Mouse (Mus musculus) hindbrain, embryonic 10.5 days (tissue): ENCODE measurements around the gene Hs2st1. TPM values are rescaled to one million over a fixed set of nuclear protein-coding genes. Genes with fewer than 3 reads are reported as not detected.
"Not testable (repeated sequence)": the region's sequence is repeated elsewhere in the genome, so short reads cannot be mapped to it uniquely, and the experiment has no call there.

Source experiments
- DNase-seq: peaks from one replicate; pipeline ENCODE4 v3.0.0-alpha.2; 2017; ENCODE audit warnings: low spot score
- H3K27ac ChIP-seq: fragments of 300-500 bp; sonication (generic); 2 replicates; pipeline ENCODE4 v1.5.1; 2016; ENCODE audit warnings: mild to moderate bottlenecking, moderate library complexity
- H3K27me3 ChIP-seq: fragments of 300-500 bp; sonication (generic); 2 replicates; pipeline ENCODE4 v1.6.1; 2016; ENCODE audit warnings: mild to moderate bottlenecking; ENCODE audit not compliant: poor library complexity, insufficient read depth, severe bottlenecking
- H3K36me3 ChIP-seq: fragments of 300-500 bp; sonication (generic); 2 replicates; pipeline ENCODE4 v1.6.1; 2016; ENCODE audit warnings: mild to moderate bottlenecking, moderate library complexity
- H3K4me1 ChIP-seq: fragments of 300-500 bp; sonication (generic); replicated peaks from 2 replicates; pipeline ENCODE4 v1.6.1; 2016; ENCODE audit warnings: mild to moderate bottlenecking
- H3K4me3 ChIP-seq: fragments of 300-500 bp; sonication (generic); 2 replicates; pipeline ENCODE4 v1.5.1; 2016; ENCODE audit warnings: mild to moderate bottlenecking, moderate library complexity
- H3K9me3 ChIP-seq: fragments of 300-500 bp; sonication (generic); 2 replicates; pipeline ENCODE4 v1.6.1; 2016; ENCODE audit warnings: mild to moderate bottlenecking, moderate library complexity
- WGBS: fragments of 180-500 bp; shearing (Covaris S2); methylation state at CpG from one replicate; pipeline ENCODE4 v1.1.7; 2016; 5-methylcytosine and 5-hydroxymethylcytosine counted together
- polyA plus RNA-seq: library from polyadenylated mRNA; unstranded; fragments of >200 nt; fragmentation: Nextera tagmentation; extraction: Ambion mirVana; gene quantifications from 2 replicates; pipeline ENCODE4 v1.2.1, GENCODE M21; 2016

Gene Hs2st1
- 12.6 and 13.3 TPM in 2 replicates for polyA plus RNA-seq

DNA sequence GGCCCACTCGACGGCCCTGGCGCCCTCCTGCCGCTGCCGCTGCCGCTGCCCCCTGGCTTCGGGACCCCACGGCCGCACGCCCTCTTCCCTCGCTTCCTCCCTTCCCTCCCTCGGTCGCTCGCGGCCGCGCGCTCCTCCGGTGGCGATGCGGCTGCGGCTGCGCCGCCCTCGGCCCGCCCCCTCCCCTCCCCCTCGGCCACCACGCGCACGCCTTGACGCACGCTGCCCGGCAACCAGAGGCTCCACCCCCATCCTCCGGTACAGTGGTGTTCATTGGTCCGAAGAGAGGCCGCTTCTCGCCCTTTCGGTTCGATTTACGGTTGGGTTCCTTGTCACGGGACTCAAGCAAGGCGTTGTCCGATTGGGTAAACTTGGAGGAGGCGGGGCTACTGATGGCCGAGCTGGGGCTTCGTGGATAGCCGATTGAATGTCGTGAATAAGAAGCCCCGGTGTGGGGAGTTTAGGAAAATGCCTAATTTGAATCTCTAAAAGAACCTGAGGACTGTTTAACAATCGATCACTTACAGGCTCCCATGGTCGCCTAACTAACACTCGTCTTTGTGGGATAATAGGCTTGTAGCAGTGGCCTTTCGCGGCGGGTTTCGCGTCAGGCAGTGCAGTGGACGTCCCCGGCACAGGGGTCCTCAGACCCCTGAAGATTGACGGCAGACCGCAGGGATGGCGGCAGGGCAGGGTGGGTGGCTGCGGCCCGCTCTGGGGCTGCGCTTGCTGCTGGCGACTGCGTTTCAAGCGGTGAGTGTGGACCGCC lies at the start of gene Hs2st1, which contains the start of gene Selenof:
TSS of gene Hs2st1 (minus strand) at position 135 of the 769 bp plus-strand sequence.
TSS of gene Selenof (plus strand) at position 258 of the 769 bp plus-strand sequence.
- WGBS: under 1% methylated on average over 68 of the region's 69 CpGs
- DNase-seq: peak; percentile 98
- peaks cover 33% of the 10 kb centered on the region for H3K4me1 ChIP-seq

DNA sequence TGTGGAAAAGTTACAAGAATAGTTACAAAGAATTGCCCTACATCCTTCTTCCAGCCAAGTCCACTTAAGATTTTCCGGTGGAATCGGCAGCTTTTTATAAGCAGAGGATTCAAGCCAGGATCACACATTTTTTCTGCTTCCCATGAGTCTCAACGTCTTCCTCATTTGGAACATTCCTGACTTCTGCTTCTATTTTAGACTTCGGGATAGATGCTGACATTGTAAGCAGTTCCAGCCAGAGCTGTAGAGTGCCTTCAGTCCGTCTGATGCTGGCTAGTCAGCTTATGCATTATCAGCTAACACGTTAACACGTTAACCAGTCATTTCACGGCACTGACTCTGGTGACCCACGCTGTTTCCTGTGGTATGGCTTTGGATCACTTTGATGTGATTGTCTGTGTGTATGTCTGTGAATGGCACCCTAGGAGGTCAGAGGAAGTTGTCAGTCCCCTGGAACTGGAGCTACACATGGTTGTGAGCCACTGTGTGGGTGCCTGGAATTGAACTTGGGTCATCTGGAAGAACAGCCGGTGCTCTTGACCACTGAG lies 47.7 kb upstream of the Hs2st1 start:
- Histone ChIP-seq H3K27me3 (no peaks in the 10 kb centered on the region), H3K4me1 (peaks cover 20% of the 10 kb centered on the region), H3K36me3 (no peaks in the 10 kb centered on the region), H3K9me3 (peaks cover 3% of the 10 kb centered on the region; the same call in 1 of the 2 replicates), H3K4me3 (no peak overlapping the region), H3K27ac (no peak overlapping the region; the same call in 1 of the 2 replicates)
- 88% methylated on average over 10 of the region's 10 CpGs for whole genome bisulfite sequencing
- no peak for DNase-seq

More for the DNA sequence above, at the start of gene Hs2st1, which contains the start of gene Selenof:
- no peaks in the 10 kb centered on the region for H3K27me3 ChIP-seq
- peak within 1 kb of the TSS; percentile 95 for H3K27ac ChIP-seq
- H3K9me3 ChIP-seq: no peaks in the 10 kb centered on the region
- H3K36me3 ChIP-seq: peaks cover 23% of the 10 kb centered on the region
- peak within 1 kb of the TSS; percentile 93 for H3K4me3 ChIP-seq

DNA sequence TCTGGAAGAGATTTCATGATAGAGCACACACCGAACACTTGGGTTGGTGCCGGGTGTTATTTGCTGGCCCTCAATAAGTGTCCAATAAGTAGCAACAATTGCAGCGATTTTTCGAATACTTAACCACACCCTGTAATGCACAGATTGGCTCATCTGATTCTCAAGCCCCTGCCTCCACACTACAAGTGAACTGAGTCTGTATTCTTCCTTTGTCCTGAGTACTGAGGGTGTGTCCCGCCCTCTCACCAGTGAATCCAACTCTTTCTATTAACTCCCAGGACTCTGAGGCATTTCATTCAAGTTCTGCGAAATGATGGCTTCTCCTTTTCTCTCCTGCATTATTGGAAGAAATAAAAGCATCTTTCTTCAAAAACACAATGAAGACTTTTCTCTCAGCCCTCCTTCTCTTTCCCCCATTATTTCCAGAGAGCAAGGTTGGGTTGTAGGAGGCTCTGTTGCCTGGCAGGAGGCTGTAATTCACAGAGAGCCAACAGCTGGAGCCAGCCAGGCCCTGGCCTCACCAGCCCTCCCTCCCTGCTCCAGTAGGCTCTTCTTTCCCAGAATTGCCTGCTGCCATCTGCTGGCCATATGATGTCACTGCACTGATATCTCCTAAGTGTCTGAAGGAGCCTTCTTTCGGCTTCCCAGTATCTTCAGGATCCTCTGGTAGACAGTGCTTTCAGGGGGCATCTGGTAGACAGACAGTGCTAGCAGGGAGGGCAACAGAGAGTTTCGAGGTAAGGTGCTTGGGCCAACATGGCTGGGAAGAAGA lies 46.9 kb upstream of the Hs2st1 start:
- Histone ChIP-seq H3K36me3 (no peaks in the 10 kb centered on the region), H3K27ac (peak overlapping the region; percentile 71), H3K4me3 (no peak overlapping the region), H3K4me1 (peaks cover 27% of the 10 kb centered on the region), H3K9me3 (peaks cover 3% of the 10 kb centered on the region; the same call in 1 of the 2 replicates), H3K27me3 (no peaks in the 10 kb centered on the region)
- peak; percentile 83 for DNase-seq
- 50% methylated on average over 8 of the region's 8 CpGs for WGBS

DNA sequence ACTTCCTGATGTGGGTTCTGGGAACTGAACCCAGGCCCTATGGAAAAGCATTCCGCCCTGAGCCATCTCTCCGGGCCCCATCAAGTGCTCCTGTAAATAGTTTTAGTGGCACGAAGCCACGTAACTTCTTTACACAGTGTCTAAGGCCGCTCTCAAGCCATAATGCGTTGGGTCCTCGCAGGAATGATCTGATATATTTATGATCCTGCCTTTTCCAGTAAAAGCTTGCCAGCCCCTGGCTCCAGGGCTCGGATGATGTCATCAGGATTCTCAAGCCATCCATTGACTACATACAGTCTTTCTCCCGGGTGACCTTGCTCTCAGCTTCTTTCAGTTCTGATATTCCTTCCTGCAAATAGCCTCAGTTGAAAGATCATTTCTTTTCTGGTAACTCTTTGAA lies 45.5 kb upstream of the Hs2st1 start:
- no peaks in the 10 kb centered on the region for H3K36me3 ChIP-seq
- H3K4me1 ChIP-seq: peaks cover 38% of the 10 kb centered on the region
- H3K27ac ChIP-seq: 0 out of 2 replicates have a peak overlapping the region, but pooled peaks have one; percentile 17
- H3K4me3 ChIP-seq: no peak overlapping the region
- peaks cover 3% of the 10 kb centered on the region; the same call in 1 of the 2 replicates for H3K9me3 ChIP-seq
- DNase-seq: no peak
- no peaks in the 10 kb centered on the region for H3K27me3 ChIP-seq
- 95% methylated on average over 9 of the region's 9 CpGs for WGBS

DNA sequence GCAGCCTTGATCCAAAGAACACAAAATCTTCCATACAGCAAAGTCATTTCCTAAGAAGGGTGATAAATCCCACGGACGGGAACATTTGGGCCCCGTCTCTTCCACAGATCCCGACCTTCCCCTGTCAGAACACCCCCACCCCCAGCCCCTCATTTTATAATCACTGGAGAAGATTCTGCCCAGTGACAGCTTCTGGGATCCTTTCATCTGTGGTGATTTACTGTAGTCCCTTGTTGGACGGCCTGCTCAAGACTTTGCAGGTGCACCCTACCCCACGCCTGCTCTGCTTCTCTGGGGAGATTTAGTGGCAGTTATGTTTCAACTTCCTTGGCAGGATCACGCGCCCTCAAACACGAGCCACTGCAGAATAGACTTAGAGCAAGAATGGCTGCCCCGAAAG lies 44.7 kb upstream of the Hs2st1 start:
- 92% methylated on average over 10 of the region's 10 CpGs for WGBS
- Histone ChIP-seq H3K36me3 (no peaks in the 10 kb centered on the region), H3K9me3 (peaks cover 3% of the 10 kb centered on the region; the same call in 1 of the 2 replicates), H3K4me1 (peaks cover 39% of the 10 kb centered on the region), H3K27ac (no peak overlapping the region), H3K4me3 (no peak overlapping the region), H3K27me3 (no peaks in the 10 kb centered on the region)
- no peak for DNase-seq

DNA sequence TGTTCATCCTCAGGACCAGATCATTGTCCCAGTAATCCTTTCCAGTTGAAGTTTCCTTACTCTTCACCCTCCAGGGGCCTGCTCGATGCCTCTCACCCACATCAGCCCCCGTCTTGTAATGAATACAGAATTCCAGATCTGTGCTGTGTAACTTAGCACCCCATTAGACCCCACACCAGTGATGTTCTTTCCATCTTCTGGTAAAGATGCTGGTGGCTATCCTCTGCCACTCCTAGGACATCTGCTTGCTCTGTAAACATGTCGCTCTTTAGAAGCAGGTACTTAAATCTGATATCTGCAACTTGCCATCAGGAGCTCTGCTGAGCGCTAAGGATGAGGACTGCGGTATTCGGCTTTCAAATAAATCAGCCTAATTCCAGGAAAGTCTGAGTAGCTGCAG lies 44.3 kb upstream of the Hs2st1 start:
- Histone ChIP-seq H3K9me3 (peaks cover 3% of the 10 kb centered on the region; the same call in 1 of the 2 replicates), H3K27ac (no peak overlapping the region), H3K27me3 (no peaks in the 10 kb centered on the region), H3K36me3 (no peaks in the 10 kb centered on the region), H3K4me3 (no peak overlapping the region), H3K4me1 (peaks cover 39% of the 10 kb centered on the region)
- no peak for DNase-seq
- WGBS: 95% methylated on average over 6 of the region's 6 CpGs

DNA sequence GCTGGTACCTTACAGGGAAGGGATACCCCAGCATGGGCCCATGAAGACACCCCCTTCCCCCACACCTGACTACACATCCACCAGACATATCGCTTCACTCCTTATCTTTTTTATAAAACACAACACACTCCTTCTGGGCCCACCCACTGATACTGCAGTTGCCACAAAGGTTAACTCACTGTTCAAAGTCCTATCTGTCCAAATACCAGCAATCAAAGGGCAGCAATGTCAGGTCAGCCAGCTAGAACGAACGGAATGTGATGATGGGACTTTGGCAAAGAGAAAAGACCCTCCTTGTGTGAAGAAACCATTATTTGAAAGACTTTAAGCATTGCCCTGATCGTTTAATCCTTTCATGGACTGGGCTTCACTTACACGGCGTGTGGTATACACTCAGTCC lies 42.4 kb upstream of the Hs2st1 start:
- no peaks in the 10 kb centered on the region for H3K9me3 ChIP-seq
- WGBS: 74% methylated on average over 6 of the region's 6 CpGs
- no peak for DNase-seq
- no peaks in the 10 kb centered on the region for H3K36me3 ChIP-seq
- H3K27me3 ChIP-seq: no peaks in the 10 kb centered on the region
- H3K4me1 ChIP-seq: peaks cover 36% of the 10 kb centered on the region
- H3K4me3 ChIP-seq: no peak overlapping the region
- H3K27ac ChIP-seq: 0 out of 2 replicates have a peak overlapping the region, but pooled peaks have one; percentile 35

DNA sequence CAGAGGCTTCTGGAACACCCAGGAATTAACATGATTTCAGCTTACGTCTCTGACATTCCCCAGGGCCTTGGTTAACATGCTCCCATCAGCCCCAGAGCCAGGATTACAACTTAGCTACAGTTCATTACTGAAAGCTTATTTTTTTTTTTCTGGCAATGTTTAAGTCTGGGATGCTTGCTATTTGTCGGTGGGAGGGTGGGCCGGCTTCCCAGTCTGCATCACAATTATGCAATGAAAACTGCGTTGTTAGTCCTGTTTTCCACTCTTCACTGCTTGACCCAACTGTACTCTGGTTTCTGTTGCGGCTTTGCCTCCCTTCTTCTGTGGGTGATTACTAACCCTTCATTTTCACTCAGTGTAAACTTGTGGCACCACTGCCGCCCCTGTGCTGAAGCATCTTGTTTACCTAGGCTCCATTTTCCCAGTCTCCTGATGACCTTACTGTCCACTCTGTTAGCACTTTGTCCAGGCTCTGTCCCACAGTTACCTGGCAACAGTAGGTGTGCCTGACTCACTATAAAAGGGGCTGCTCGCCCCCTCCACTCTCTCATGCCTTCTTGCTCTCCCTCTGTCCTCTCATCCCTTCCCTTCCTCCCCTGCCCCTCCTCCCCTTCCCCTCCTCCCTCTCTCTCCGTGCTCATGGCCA lies 41.8 kb upstream of the Hs2st1 start:
- no peaks in the 10 kb centered on the region for H3K27me3 ChIP-seq
- no peaks in the 10 kb centered on the region for H3K36me3 ChIP-seq
- no peaks in the 10 kb centered on the region for H3K9me3 ChIP-seq
- WGBS: 60% methylated on average over 8 of the region's 8 CpGs
- no peak for DNase-seq
- H3K27ac ChIP-seq: 0 out of 2 replicates have a peak overlapping the region, but pooled peaks have one; percentile 35
- peaks cover 29% of the 10 kb centered on the region; the same call in 1 of the 2 replicates for H3K4me1 ChIP-seq
- no peak overlapping the region for H3K4me3 ChIP-seq

DNA sequence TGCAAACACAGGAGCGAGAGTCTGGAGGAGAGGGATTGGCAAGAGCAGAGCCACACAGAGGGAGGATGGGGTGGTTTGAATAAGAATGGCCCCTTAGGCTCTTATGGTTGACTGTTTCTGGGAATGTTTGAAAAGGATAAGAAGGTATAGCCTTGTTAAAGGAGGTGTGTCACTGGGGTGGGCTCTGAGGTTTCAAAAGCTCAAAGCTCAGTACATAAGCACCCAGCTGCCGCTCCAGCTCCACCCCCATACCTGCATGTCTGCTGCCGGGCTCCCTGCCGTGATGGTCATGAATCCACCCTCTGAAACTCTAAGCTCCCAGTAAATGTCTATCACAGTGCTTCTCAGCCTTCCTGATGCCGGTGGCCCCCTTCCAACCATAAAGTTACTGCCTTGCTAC lies 40.8 kb upstream of the Hs2st1 start:
- Histone ChIP-seq H3K27me3 (no peaks in the 10 kb centered on the region), H3K9me3 (no peaks in the 10 kb centered on the region), H3K4me1 (peaks cover 19% of the 10 kb centered on the region; the same call in 1 of the 2 replicates), H3K27ac (no peak overlapping the region), H3K36me3 (no peaks in the 10 kb centered on the region), H3K4me3 (no peak overlapping the region)
- WGBS: 42% methylated on average over 5 of the region's 5 CpGs
- no peak for DNase-seq

DNA sequence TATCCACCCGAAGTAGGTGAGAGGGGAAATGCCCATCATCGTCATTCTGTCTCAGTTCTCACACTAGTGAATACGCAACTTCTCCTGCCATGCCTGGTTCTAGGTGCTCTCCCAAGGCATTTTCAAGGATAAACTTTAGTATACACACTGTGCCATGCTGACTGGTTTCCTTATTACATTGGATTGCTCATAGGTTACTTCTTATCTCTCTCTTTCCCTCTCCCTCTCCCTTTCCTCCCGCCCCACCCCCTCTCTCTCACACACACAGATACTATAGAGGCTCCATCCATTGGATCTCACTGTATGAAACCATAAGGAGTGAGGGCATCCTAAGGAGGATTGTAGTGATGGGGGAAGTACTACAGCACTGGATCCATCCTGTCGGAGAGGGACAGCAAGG lies 38.1 kb upstream of the Hs2st1 start:
- WGBS: 92% methylated on average over 5 of the region's 5 CpGs

DNA sequence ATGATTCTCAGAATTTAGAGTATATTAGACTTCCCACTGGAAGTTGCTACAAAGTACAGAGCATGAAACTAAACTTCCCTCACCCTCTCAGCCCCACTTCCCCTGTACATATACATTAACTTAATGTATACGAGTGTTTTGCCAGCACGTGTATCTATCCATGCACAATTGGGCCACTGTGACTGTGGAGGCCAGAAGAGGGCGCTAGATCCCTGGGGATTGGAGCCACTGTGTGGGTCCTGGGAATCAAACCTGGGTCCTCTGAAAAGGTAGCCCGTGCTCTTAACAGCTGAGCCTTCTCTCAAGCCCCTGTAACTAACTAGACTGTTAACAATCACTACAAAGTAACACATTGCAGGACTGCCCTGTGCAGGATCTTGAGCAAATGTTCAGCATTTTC lies 36.5 kb upstream of the Hs2st1 start:
- Histone ChIP-seq H3K9me3 (no peaks in the 10 kb centered on the region), H3K27me3 (no peaks in the 10 kb centered on the region), H3K4me1 (peaks cover 10% of the 10 kb centered on the region; the same call in 1 of the 2 replicates), H3K4me3 (no peak overlapping the region), H3K36me3 (peaks cover 3% of the 10 kb centered on the region; the same call in 1 of the 2 replicates), H3K27ac (no peak overlapping the region)
- 74% methylated on average over 4 of the region's 4 CpGs for WGBS
- no peak for DNase-seq

More for the DNA sequence above, 38.1 kb upstream of the Hs2st1 start:
- Histone ChIP-seq H3K27me3 (no peaks in the 10 kb centered on the region), H3K27ac (no peak overlapping the region), H3K9me3 (no peaks in the 10 kb centered on the region), H3K4me1 (peaks cover 18% of the 10 kb centered on the region; the same call in 1 of the 2 replicates), H3K36me3 (no peaks in the 10 kb centered on the region), H3K4me3 (no peak overlapping the region)
- DNase-seq: no peak

DNA sequence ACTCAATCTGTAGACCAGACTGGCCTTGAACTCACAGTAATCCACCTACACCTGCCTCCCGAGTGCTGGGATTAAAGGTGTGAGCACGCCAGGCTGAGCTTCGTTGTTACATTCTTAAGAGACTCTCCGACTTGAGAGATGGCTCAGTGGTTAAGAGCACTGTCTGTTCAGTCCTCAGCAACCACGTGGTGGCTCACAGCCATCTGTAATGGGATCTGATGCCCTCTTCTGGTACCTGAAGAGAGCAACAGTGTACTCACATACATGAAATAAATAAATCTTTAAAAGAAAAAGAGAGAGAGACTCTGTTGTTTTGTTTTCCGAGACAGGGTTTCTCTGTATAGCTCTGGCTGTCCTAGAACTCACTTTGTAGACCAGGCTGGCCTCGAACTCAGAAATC lies 35.8 kb upstream of the Hs2st1 start:
- not testable (repeated sequence) for H3K9me3 ChIP-seq, H3K36me3 ChIP-seq, H3K27me3 ChIP-seq, DNase-seq, H3K27ac ChIP-seq, H3K4me3 ChIP-seq, H3K4me1 ChIP-seq
- 71% methylated on average over 7 of the region's 7 CpGs for WGBS
